Mouse (Mus musculus) forebrain, embryonic 15.5 days (tissue): ENCODE measurements around the gene Exosc1. TPM values are rescaled to one million over a fixed set of nuclear protein-coding genes. Genes with fewer than 3 reads are reported as not detected.

ENCODE experiments used
- ATAC-seq: fragments of 200-750 bp; cut with Nextera tagmentation; replicated peaks from 2 replicates; pipeline ENCODE4 v1.8.0; 2017; ENCODE audit warnings: mild to moderate bottlenecking, moderate TSS enrichment, moderate library complexity
- H3K27ac ChIP-seq: fragments of 300-500 bp; sonication (generic); replicated peaks from 2 replicates; pipeline ENCODE4 v1.5.1; 2015; ENCODE audit warnings: mild to moderate bottlenecking, inconsistent platforms
- H3K27me3 ChIP-seq: fragments of 300-500 bp; sonication (generic); 2 replicates; pipeline ENCODE4 v1.6.1; 2015; ENCODE audit warnings: inconsistent platforms
- H3K36me3 ChIP-seq: fragments of 300-500 bp; sonication (generic); 2 replicates; pipeline ENCODE4 v1.6.1; 2015; ENCODE audit warnings: mild to moderate bottlenecking, inconsistent platforms
- H3K4me1 ChIP-seq: fragments of 300-500 bp; sonication (generic); 2 replicates; pipeline ENCODE4 v1.6.1; 2015; ENCODE audit warnings: inconsistent platforms
- H3K4me2 ChIP-seq: fragments of 300-500 bp; sonication (generic); replicated peaks from 2 replicates; pipeline ENCODE4 v1.6.1; 2015; ENCODE audit warnings: mild to moderate bottlenecking, inconsistent platforms
- H3K4me3 ChIP-seq: fragments of 300-500 bp; sonication (generic); 2 replicates; pipeline ENCODE4 v1.5.1; 2015; ENCODE audit warnings: mild to moderate bottlenecking, inconsistent platforms
- H3K9ac ChIP-seq: fragments of 300-500 bp; sonication (generic); replicated peaks from 2 replicates; pipeline ENCODE4 v1.6.1; 2015; ENCODE audit warnings: mild to moderate bottlenecking, inconsistent platforms
- H3K9me3 ChIP-seq: fragments of 300-500 bp; sonication (generic); 2 replicates; pipeline ENCODE4 v1.6.1; 2016; ENCODE audit warnings: inconsistent platforms
- WGBS: fragments of 180-500 bp; shearing (Covaris S2); methylation state at CpG from one replicate; pipeline ENCODE4 v1.1.7; 2015; ENCODE audit warnings: mixed read lengths; 5-methylcytosine and 5-hydroxymethylcytosine counted together
- polyA plus RNA-seq: library from polyadenylated mRNA; unstranded; fragments of >200 nt; fragmentation: Nextera tagmentation; extraction: Ambion mirVana; gene quantifications from 2 replicates; pipeline ENCODE4 v1.2.1, GENCODE M21; 2015

Exosc1 gene
- polyA plus RNA-seq, 1 experiment from 2014 or later, result 76.8 TPM

GRCm38 (mm10) chr19:41911178-41912073, 21.8 kb downstream of the Exosc1 start, which contains the start of gene Pgam1:
TSS of gene Pgam1 (plus strand) at chr19:41911923.
- Histone ChIP-seq H3K27ac (peak within 1 kb of the TSS; percentile 92), H3K27me3 (no peaks in the 10 kb centered on the region), H3K4me3 (peak within 1 kb of the TSS; percentile 77), H3K9me3 (no peaks in the 10 kb centered on the region), H3K4me1 (peaks cover 20% of the 10 kb centered on the region), H3K9ac (peak within 1 kb of the TSS; percentile 76), H3K4me2 (peak within 1 kb of the TSS; percentile 75), H3K36me3 (peaks cover 8% of the 10 kb centered on the region; the same call in 1 of the 2 replicates)
- 6% methylated on average over 54 of the region's 54 CpGs for WGBS
- ATAC-seq, result peak; percentile 95

- Histone ChIP-seq H3K9ac (no peak overlapping the region), H3K9me3 (no peaks in the 10 kb centered on the region), H3K27me3 (no peaks in the 10 kb centered on the region), H3K27ac (no peak overlapping the region), H3K4me3 (no peak overlapping the region), H3K4me1 (peaks cover 20% of the 10 kb centered on the region), H3K4me2 (no peak overlapping the region), H3K36me3 (no peaks in the 10 kb centered on the region)
- 74% methylated on average over 2 of the region's 2 CpGs for WGBS
- ATAC-seq, result no peak
Measured at GRCm38 (mm10) chr19:41910396-41910795, 22.8 kb downstream of the Exosc1 start.

DNA sequence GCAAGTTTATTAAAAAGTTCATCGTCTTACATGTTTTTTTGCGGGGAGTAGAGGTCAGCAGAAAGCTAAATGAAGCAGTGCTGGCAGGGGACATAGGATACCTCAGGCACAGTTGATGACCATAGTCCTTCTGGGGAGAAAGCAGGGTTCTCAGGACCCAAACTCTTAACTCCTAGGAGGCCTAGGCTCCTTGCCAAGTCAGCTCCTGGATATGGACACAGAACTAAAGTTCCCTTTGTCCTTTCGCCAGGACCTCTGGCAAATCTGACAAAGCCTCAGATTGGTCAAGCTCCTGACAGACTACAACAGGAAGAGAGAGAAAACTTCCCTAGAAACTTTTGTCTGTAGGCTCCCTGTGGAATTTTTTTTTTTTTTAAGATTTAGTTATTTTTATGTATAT, 24.5 kb downstream of the Exosc1 start:
- Histone ChIP-seq H3K4me2 (no peak overlapping the region), H3K9me3 (no peaks in the 10 kb centered on the region), H3K4me3 (no peak overlapping the region), H3K36me3 (no peaks in the 10 kb centered on the region), H3K27ac (no peak overlapping the region), H3K27me3 (no peaks in the 10 kb centered on the region), H3K4me1 (peaks cover 13% of the 10 kb centered on the region), H3K9ac (no peak overlapping the region)
- WGBS, result 77% methylated on average over 3 of the region's 3 CpGs
- ATAC-seq, result no peak

GRCm38 (mm10) chr19:41907079-41907760, 26.0 kb downstream of the Exosc1 start:
- Histone ChIP-seq H3K9ac (no peak overlapping the region), H3K4me2 (no peak overlapping the region), H3K4me3 (no peak overlapping the region), H3K27ac (no peak overlapping the region), H3K9me3 (no peaks in the 10 kb centered on the region), H3K4me1 (no peaks in the 10 kb centered on the region), H3K27me3 (no peaks in the 10 kb centered on the region), H3K36me3 (no peaks in the 10 kb centered on the region)
- WGBS, result 59% methylated on average over 8 of the region's 8 CpGs
- ATAC-seq, result no peak

DNA sequence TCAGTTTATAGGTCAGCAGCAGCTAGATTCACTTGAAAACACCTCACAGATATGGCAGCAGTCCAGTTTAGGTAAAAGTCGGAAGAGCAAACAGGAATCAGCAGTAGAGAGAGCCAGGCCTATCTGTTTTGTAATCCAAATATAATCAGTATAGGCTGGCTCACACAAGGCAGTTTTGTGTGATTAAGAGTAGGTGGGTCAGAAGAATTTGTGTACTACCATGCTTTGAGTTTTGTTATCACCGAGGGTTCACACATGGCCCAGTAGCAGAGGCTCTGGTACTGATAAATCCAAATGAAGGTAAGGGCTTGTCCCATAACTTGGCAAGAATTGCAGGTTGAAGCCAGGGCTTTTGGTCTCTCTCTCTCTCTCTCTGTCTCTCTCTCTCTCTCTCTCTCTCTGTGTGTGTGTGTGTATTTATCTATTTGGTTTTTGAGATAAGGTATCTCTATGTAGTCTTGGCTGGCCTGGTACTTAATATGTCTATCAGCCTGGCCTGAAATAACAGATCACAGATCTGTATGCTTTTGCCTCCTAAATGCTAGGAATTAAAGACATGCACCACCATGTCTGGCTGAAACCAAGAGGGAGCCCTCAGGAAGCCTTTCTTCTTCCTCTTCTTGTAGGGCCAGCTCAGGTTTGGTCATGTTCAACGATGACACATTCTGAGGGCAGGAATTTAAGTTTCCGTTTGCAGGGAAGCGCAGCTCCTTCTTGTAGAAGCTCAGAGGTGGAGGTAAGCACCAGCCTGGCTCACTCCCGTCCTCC, 26.7 kb downstream of the Exosc1 start:
- ATAC-seq, result no peak
- Histone ChIP-seq H3K4me3 (no peak overlapping the region), H3K9me3 (no peaks in the 10 kb centered on the region), H3K27me3 (no peaks in the 10 kb centered on the region), H3K36me3 (no peaks in the 10 kb centered on the region), H3K27ac (no peak overlapping the region), H3K4me1 (no peaks in the 10 kb centered on the region), H3K9ac (no peak overlapping the region), H3K4me2 (no peak overlapping the region)
- WGBS, result 65% methylated on average over 6 of the region's 6 CpGs

GRCm38 (mm10) chr19:41905246-41905645, 28.0 kb downstream of the Exosc1 start:
- Histone ChIP-seq H3K27me3 (no peaks in the 10 kb centered on the region), H3K4me3 (no peak overlapping the region), H3K27ac (no peak overlapping the region), H3K4me2 (no peak overlapping the region), H3K4me1 (no peaks in the 10 kb centered on the region), H3K36me3 (no peaks in the 10 kb centered on the region), H3K9ac (no peak overlapping the region), H3K9me3 (no peaks in the 10 kb centered on the region)
- WGBS, result 95% methylated on average over 2 of the region's 2 CpGs
- no peak for ATAC-seq

DNA sequence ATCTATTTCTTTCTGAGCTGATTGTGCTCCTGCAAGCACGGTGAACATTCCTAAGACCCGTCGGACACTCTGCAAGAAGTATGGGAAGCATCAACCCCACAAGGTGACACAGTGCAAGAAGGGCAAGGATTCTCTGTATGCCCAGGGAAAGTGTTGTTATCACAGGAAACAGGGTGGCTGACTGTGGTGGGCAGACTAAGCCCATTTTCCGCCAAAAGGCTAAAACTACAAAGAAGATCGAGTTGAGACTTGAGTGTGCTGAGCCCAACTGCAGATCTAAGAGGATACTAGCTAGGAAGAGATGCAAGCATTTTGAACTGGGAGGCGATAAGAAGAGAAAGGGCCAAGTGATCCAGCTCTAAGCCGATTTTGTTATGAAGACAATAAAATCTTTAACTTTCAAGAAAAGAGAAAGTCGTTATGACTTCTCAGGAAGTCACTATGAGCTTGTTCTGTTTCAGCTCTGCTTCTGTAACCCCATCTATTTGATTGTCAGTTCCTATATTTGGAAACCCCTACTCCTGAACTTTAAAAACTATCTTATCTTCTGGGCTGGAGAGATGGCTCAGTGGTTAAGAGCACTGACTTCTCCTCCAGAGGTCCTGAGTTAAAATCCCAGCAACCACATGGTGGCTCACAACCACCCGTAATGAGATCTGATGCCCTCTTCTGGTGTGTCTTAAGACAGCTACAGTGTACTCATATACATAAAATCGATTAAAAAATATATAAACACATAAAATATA, 30.2 kb downstream of the Exosc1 start:
- H3K27me3 ChIP-seq, result no peaks in the 10 kb centered on the region
- no peaks in the 10 kb centered on the region for H3K4me1 ChIP-seq
- no peak overlapping the region for H3K27ac ChIP-seq
- no peak overlapping the region for H3K9ac ChIP-seq
- 89% methylated on average over 10 of the region's 10 CpGs for WGBS
- H3K4me2 ChIP-seq, result no peak overlapping the region
- H3K36me3 ChIP-seq, result no peaks in the 10 kb centered on the region
- no peak for ATAC-seq
- H3K9me3 ChIP-seq, result no peaks in the 10 kb centered on the region
- H3K4me3 ChIP-seq, result no peak overlapping the region

GRCm38 (mm10) chr19:41901696-41902095, 31.5 kb downstream of the Exosc1 start:
- Histone ChIP-seq H3K9ac (no peak overlapping the region), H3K4me3 (no peak overlapping the region), H3K27ac (no peak overlapping the region), H3K9me3 (no peaks in the 10 kb centered on the region), H3K36me3 (no peaks in the 10 kb centered on the region), H3K4me2 (no peak overlapping the region), H3K4me1 (no peaks in the 10 kb centered on the region), H3K27me3 (no peaks in the 10 kb centered on the region)
- ATAC-seq, result no peak
- WGBS, result 51% methylated on average over 2 of the region's 2 CpGs

- no peaks in the 10 kb centered on the region for H3K36me3 ChIP-seq
- H3K4me1 ChIP-seq, result peaks cover 5% of the 10 kb centered on the region
- no peak overlapping the region for H3K4me3 ChIP-seq
- H3K27ac ChIP-seq, result no peak overlapping the region
- H3K9me3 ChIP-seq, result no peaks in the 10 kb centered on the region
- whole genome bisulfite sequencing, result 90% methylated on average over 8 of the region's 8 CpGs
- ATAC-seq, result no peak
- no peak overlapping the region for H3K4me2 ChIP-seq
- H3K9ac ChIP-seq, result no peak overlapping the region
- H3K27me3 ChIP-seq, result no peaks in the 10 kb centered on the region
Measured at GRCm38 (mm10) chr19:41900495-41901090, 32.6 kb downstream of the Exosc1 start.

DNA sequence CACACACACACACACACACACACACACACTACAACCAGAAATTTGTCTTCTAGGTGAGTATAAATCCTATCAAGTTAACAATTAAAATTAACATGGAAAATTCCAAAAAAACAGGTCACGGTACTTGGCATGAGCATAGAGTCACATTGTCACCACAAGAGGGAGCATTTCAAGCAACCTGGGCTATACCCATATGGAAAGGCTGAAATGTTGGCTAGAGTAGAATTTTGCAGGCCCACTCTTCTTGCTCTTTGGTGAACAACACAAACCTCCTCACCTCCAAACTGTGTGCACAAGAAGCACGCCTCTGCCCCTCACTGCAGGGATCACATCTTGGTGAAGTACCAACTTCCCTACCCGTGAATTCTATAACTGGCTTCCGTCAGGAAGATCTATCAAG, 34.4 kb downstream of the Exosc1 start:
- Histone ChIP-seq H3K27me3 (no peaks in the 10 kb centered on the region), H3K36me3 (no peaks in the 10 kb centered on the region), H3K4me3 (no peak overlapping the region), H3K9ac (no peak overlapping the region), H3K9me3 (no peaks in the 10 kb centered on the region), H3K4me1 (peaks cover 17% of the 10 kb centered on the region), H3K4me2 (no peak overlapping the region), H3K27ac (no peak overlapping the region)
- ATAC-seq, result no peak
- WGBS, result 44% methylated on average over 4 of the region's 4 CpGs

DNA sequence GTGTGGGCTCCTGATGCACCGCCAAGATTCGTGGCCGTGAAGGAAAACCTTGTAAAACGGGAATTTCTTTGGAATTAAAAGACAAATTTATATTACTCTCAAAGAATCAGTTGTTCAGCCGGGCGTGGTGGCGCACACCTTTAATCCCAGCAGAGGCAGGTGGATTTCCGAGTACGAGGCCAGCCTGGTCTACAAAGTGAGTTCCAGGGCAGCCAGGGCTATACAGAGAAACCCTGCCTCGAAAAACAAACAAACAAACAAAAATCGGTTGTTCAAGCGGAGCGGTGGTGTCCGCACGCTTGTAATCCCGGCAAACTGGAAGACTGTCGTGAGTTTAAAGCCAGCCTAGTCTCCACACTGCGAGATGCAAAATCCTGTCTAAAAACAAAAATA, 36.9 kb downstream of the Exosc1 start:
- H3K4me2 ChIP-seq, result peak overlapping the region; percentile 80
- H3K27ac ChIP-seq, result no peak overlapping the region
- peaks cover 17% of the 10 kb centered on the region for H3K4me1 ChIP-seq

More for the DNA sequence above, 36.9 kb downstream of the Exosc1 start:
- Histone ChIP-seq H3K27me3 (no peaks in the 10 kb centered on the region), H3K36me3 (0 out of 2 replicates have a peak, but pooled peaks cover 4% of the 10 kb centered on the region), H3K9ac (peak overlapping the region; percentile 54), H3K9me3 (no peaks in the 10 kb centered on the region), H3K4me3 (peak overlapping the region; percentile 62)
- ATAC-seq, result peak; percentile 38
- WGBS, result 15% methylated on average over 18 of the region's 18 CpGs
